Mouse (Mus musculus) kidney, postnatal 0 days (tissue): ENCODE results near the gene Gm42715. TPM values are rescaled to one million over a fixed set of nuclear protein-coding genes. Genes with fewer than 3 reads are reported as not detected.

Experiments used
- ATAC-seq: fragments of 200-750 bp; cut with Nextera tagmentation; replicated peaks from 2 replicates; pipeline ENCODE4 v1.8.0; 2017; ENCODE audit warnings: low read depth, moderate number of reproducible peaks, moderate TSS enrichment, moderate library complexity; ENCODE audit not compliant: low FRiP score
- DNase-seq: peaks from one replicate; pipeline ENCODE4 v3.0.0-alpha.2; 2016; ENCODE audit warnings: low spot score
- H3K27ac ChIP-seq: fragments of 300-500 bp; sonication (generic); 2 replicates; pipeline ENCODE4 v1.5.1; 2014; ENCODE audit warnings: mild to moderate bottlenecking
- H3K27me3 ChIP-seq: fragments of 300-500 bp; sonication (generic); 2 replicates; pipeline ENCODE4 v1.6.1; 2014; ENCODE audit warnings: low read length, mixed read lengths; ENCODE audit not compliant: insufficient read depth
- H3K36me3 ChIP-seq: fragments of 300-500 bp; sonication (generic); 2 replicates; pipeline ENCODE4 v1.6.1; 2014; ENCODE audit warnings: low read length, mixed read lengths; ENCODE audit not compliant: insufficient read depth
- H3K4me1 ChIP-seq: fragments of 300-500 bp; sonication (generic); replicated peaks from 2 replicates; pipeline ENCODE4 v1.6.1; 2014; ENCODE audit warnings: antibody characterized with exemption, low read length, mixed read lengths; ENCODE audit not compliant: insufficient read depth
- H3K4me2 ChIP-seq: fragments of 300-500 bp; sonication (generic); 2 replicates; pipeline ENCODE4 v1.6.1; 2014; ENCODE audit warnings: mild to moderate bottlenecking, low read length, moderate library complexity, mixed read lengths
- H3K4me3 ChIP-seq: fragments of 300-500 bp; sonication (generic); replicated peaks from 2 replicates; pipeline ENCODE4 v1.5.1; 2014; ENCODE audit warnings: low read depth, low read length
- H3K9ac ChIP-seq: fragments of 300-500 bp; sonication (generic); 2 replicates; pipeline ENCODE4 v1.6.1; 2014; ENCODE audit warnings: low read depth, low read length
- H3K9me3 ChIP-seq: fragments of 300-500 bp; sonication (generic); replicated peaks from 2 replicates; pipeline ENCODE4 v1.6.1; 2016; ENCODE audit warnings: low read length, inconsistent platforms, mixed read lengths
- CTCF ChIP-seq: IDR thresholded peaks from 2 replicates; pipeline ENCODE4 v1.5.1; 2016; ENCODE audit warnings: antibody characterized with exemption, low read depth, mild to moderate bottlenecking, moderate library complexity
- WGBS: fragments of 180-500 bp; shearing (Covaris S2); extraction: QIAGEN DNeasy Blood & Tissue Kit; methylation state at CpG from one replicate; pipeline ENCODE4 v1.1.7; 2014; 5-methylcytosine and 5-hydroxymethylcytosine counted together
- polyA plus RNA-seq: library from polyadenylated mRNA; unstranded; fragments of >200 nt; fragmentation: Nextera tagmentation; extraction: Ambion mirVana; gene quantifications from 2 replicates; pipeline ENCODE4 v1.2.1, GENCODE M21; 2015

Gm42715 gene
- polyA plus RNA-seq, 1 experiment from 2014 or later = 10.9 TPM

DNA sequence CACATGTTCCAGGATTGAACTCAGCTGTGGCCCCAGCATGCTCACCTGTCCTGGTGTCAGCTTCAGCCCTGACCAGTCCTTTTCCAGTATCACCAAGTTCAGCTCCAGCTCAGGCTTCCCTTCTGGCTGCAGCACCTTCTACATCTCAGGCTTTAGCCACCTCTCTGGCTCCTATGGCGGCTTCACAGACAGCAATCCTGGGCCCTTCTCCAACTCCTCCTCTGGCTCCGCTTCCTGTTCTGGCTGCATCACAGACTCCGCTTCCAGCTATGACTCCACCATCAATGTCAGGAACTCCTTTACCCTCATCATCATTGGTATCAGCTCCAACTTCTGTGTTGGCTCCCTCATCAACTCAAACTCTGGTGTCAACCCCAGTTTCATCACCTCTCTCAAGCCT lies 22.3 kb downstream of the Gm42715 start:
- TF ChIP-seq CTCF = no peak
- H3K4me3 ChIP-seq = no peak overlapping the region
- H3K36me3 ChIP-seq = peaks cover 68% of the 10 kb centered on the region
- 90% methylated on average over 3 of the region's 3 CpGs for WGBS
- no peak for ATAC-seq
- no peaks in the 10 kb centered on the region for H3K4me1 ChIP-seq
- no peak overlapping the region for H3K4me2 ChIP-seq
- no peaks in the 10 kb centered on the region for H3K27me3 ChIP-seq
- H3K27ac ChIP-seq = no peak overlapping the region
- no peak for DNase-seq
- no peaks in the 10 kb centered on the region for H3K9me3 ChIP-seq
- H3K9ac ChIP-seq = no peak overlapping the region

DNA sequence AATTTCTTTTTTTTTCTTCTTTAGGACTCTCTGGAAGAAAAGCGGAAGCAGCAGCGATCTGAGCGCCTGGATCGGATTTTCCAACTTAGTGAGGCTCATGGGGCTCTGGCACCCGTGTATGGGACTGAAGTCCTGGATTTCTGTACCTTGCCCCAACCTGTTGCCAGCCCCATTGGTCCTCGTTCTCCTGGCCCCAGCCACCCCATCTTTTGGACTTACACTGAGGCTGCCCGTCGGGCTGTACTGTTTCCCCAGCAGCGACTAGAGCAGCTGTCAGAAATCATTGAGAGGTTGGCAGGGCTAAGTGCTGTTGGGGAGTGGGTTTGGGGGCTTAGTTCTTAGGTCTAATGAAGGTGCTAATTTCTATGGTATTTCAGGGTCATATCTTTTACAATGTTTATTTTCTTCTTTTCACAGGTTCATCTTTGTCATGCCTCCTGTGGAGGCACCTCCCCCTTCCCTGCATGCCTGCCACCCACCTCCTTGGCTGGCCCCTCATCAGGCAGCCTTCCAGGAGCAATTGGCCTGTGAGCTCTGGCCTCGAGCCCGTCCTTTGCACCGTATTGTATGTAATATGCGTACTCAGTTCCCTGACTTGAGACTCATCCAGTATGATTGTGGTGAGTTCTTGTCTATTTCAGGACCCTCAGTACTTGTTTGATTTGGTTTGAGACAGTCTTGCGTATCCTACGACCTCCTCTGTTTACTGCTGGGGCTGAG lies 29.9 kb downstream of the Gm42715 start:
- ATAC-seq (no peak), DNase-seq (no peak)
- 90% methylated on average over 15 of the region's 15 CpGs for WGBS
- Histone ChIP-seq H3K4me2 (no peak overlapping the region), H3K27me3 (no peaks in the 10 kb centered on the region), H3K36me3 (peaks cover 48% of the 10 kb centered on the region), H3K9ac (no peak overlapping the region), H3K4me1 (no peaks in the 10 kb centered on the region), H3K4me3 (no peak overlapping the region), H3K27ac (no peak overlapping the region), H3K9me3 (no peaks in the 10 kb centered on the region)
- no peak for TF ChIP-seq CTCF

DNA sequence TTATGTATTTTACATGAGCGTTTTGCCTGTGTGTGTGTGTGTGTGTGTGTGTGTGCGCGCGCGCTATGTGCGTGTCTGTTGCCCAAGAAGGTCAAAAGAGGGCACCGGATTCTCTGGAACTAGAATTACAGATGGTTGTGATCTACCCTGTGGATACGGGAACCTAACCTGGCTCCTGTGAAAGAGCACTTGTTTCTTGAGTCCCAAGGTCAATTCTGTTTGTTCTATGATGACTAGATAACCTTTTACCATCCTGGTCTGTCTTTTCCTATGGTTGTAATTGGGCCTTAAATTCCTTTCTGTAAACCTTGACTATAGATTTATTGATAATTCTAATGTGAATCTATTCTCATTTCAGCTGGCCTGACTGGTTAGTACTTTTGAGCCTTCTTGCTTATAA lies 32.2 kb downstream of the Gm42715 start:
- Histone ChIP-seq H3K9ac (no peak overlapping the region), H3K4me1 (no peaks in the 10 kb centered on the region), H3K27me3 (no peaks in the 10 kb centered on the region), H3K27ac (no peak overlapping the region), H3K4me2 (no peak overlapping the region), H3K36me3 (peaks cover 63% of the 10 kb centered on the region), H3K9me3 (no peaks in the 10 kb centered on the region), H3K4me3 (no peak overlapping the region)
- TF ChIP-seq CTCF = no peak
- WGBS = 95% methylated on average over 8 of the region's 8 CpGs
- ATAC-seq (no peak), DNase-seq (no peak)

DNA sequence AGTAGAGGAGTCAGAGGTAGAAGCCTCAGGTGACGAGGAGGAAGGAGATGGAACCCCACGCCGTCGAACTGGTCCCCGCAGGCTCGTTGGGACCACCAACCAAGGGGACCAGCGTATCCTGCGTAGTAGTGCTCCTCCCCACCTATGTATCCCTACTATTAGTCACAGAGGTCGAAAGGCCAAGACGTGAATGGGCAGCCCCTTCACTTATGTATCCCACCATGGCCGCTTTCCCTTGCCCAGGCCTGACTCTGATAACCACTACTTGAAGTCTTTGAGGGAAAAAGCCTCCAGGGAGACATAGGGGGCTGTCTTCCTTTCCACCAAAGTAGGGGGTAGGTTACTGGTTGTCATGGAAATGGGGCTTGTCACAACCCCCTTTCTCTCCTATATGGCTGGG lies 41.2 kb downstream of the Gm42715 start:
- WGBS = 93% methylated on average over 11 of the region's 11 CpGs

DNA sequence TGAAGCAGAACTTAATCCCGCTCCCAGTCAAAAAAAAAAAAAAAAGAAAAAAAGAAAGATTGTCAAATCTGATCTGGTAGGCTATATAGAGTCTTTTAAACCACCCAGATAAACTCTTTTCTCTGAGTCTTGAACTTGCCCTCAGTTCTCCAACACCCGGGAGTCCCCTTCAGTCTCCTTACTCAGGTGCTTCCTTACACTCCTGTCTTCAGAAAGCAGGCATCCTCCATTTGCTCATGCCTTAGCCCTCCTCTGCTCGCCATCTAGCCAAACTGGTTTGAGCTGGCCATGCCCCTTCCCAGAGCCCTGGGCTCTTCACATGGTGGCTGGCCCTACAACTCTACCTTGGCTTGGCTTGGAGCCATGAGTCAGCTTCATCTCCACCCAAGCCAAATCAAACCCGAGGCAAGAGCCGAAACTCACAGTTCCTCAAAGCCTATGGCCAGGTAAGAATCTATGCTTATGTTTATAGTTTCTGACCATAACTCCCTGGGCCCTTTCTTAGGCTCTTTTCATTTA lies 42.0 kb downstream of the Gm42715 start, which contains the start of gene Tmem265:
Gene Tmem265, plus strand, starts transcription at position 51 of the 519 bp plus-strand sequence.
- Histone ChIP-seq H3K4me1 (no peaks in the 10 kb centered on the region), H3K36me3 (peaks cover 54% of the 10 kb centered on the region), H3K27ac (no peak within 1 kb of the TSS), H3K4me2 (no peak within 1 kb of the TSS), H3K27me3 (no peaks in the 10 kb centered on the region), H3K9me3 (no peaks in the 10 kb centered on the region), H3K4me3 (no peak within 1 kb of the TSS), H3K9ac (no peak within 1 kb of the TSS)
- TF ChIP-seq CTCF = no peak
- whole genome bisulfite sequencing = 83% methylated on average over 5 of the region's 5 CpGs
- no peak for ATAC-seq
- DNase-seq = no peak

More for the DNA sequence above, 41.2 kb downstream of the Gm42715 start:
- Histone ChIP-seq H3K9ac (no peak overlapping the region), H3K4me1 (no peaks in the 10 kb centered on the region), H3K27ac (no peak overlapping the region), H3K9me3 (no peaks in the 10 kb centered on the region), H3K4me2 (no peak overlapping the region), H3K27me3 (no peaks in the 10 kb centered on the region), H3K4me3 (no peak overlapping the region), H3K36me3 (peaks cover 54% of the 10 kb centered on the region)
- DNase-seq (no peak), ATAC-seq (no peak)
- no peak for TF ChIP-seq CTCF

DNA sequence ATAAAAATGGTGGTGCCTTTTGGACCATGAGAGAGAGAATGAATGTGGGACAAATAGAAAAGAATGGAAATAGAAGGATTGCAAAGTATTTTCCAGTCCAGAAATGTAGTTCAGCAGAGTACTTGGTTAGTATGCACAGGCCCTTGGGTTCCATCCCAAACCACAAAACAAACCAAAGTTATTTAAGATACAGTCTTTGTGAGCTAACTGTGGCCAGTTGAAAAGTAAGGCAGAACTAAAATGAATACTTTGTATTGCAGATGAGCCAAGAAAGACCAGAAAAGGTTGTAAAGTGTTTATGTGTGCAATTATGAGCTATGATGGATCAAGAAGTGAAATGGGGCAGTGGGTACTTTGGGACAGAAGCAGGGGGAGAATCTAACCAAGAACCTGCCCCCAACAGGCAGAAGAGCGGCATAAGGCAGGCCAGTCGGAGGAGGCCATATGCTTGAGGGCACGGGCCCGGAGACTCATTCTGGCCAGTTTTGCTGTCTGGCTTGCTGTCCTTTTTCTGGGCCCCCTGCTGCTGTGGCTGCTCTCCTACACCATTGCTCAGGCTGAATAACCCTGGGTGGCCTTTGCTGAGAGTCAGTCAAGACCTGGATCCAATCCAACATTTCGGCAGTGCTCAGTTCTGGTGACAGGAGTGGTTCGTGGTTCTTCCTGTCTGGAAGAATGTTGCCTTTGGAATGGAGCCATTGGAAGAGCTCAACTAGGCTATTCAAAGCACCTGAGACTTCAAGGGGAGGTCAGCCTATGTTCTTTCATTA lies 45.2 kb downstream of the Gm42715 start:
- no peaks in the 10 kb centered on the region for H3K4me1 ChIP-seq
- no peak overlapping the region for H3K4me3 ChIP-seq
- 0 out of 2 replicates have a peak, but pooled peaks have one; percentile 10 for TF ChIP-seq CTCF
- WGBS = 60% methylated on average over 6 of the region's 6 CpGs
- no peak overlapping the region for H3K4me2 ChIP-seq
- no peaks in the 10 kb centered on the region for H3K9me3 ChIP-seq
- peak; percentile 50 for DNase-seq
- no peaks in the 10 kb centered on the region for H3K27me3 ChIP-seq
- ATAC-seq = no peak
- H3K36me3 ChIP-seq = peaks cover 35% of the 10 kb centered on the region
- H3K9ac ChIP-seq = no peak overlapping the region
- peak overlapping the region; percentile 36; the same call in 1 of the 2 replicates for H3K27ac ChIP-seq
